Mouse (Mus musculus): ENCODE measurements around the gene Them5. TPM values are rescaled to one million over a fixed set of nuclear protein-coding genes. Genes with fewer than 3 reads are reported as not detected.

Them5 gene
- total RNA-seq, 2 experiments from 2014 or later: not detected

DNA sequence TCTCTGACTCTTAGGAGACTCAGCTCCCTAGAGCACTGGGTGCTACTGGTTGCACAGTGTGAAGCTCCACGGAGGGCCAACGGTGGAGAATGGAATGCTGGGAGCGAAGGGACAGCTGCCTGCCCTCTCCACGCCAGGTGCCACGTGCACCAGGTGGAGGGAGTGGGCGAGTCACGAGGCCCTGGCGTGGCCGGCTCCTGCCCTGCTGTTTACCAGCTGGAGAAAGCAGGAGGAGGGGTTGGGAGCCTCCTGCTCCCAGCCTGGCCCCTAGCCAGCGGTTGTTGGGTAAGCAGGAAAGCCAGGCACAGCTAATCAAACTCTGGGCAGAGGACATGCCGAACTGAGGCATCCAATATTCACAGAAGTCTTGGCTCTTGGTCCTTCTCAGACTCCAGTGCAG, 29.7 kb downstream of the Them5 start:
- DNase-seq (ENCODE audit: low spot score in 2 of 2): peak; percentile 20 to 35

DNA sequence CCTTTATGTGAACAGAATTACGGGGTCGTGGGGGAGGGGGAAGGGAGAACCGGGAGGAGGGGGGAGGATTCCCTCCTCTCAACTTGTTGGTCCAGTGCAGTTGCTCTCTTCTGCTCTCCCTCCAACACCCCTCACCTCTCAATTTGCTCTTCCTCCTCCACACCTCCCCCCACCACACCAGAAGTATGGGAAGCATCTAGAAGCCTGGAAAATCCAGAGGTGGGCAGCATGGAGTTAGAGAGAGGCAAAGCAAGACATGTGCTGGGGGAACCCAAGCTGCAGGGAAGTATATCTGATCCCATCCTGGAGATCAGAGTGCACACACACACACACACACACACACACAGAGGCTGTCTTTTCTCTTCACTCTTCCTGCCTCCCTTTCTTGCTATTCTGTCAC, 30.1 kb downstream of the Them5 start:
- DNase-seq (ENCODE audit: low spot score in 2 of 2): no peak

DNA sequence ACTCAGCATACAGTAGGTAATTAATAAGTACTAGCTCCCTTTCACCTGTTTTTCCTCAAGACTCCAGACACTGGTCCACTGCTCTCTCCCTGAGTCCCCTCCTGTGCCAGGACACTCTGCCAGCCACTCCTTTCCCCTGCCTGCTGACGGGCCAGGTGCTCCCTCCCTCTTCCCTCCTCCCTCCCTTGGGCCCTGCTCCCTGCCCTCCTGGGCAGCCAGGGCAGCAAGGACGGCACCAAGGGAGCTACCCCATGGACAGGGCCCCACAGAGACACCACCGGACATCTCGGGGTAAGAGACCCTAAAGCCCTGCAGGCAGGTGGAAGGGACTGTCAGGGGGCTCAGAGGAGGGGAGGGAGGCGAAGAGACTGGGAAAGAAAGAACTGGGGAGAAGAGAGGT, 30.7 kb downstream of the Them5 start, which contains the start of gene Rorc:
Gene Rorc (plus strand): TSS at position 154 of the 400 bp plus-strand sequence.
- DNase-seq (ENCODE audit: low spot score in 2 of 2): no peak

DNA sequence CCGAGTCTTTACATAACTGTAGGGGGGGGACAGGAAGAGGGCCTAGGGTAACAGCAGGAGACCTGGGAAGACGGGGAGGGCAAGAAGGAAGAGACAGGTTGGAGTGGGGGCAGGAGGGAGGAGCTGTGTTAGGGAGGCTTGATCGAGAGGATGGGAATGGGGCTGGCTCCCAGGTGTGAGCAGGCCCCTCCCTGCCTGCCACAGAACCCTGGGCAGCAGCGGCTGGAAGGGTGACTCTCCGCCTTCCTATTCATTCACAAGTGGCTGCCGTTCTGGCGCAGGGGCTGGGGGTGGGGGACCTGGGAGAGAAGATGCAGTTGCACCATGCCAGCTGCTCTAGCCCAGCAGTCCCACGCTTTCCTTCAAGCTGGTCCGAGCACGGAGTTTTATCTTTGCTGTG, 31.2 kb downstream of the Them5 start:
- DNase-seq (ENCODE audit: low spot score in 2 of 2): peak in 1 of 2 experiments; percentile 25

DNA sequence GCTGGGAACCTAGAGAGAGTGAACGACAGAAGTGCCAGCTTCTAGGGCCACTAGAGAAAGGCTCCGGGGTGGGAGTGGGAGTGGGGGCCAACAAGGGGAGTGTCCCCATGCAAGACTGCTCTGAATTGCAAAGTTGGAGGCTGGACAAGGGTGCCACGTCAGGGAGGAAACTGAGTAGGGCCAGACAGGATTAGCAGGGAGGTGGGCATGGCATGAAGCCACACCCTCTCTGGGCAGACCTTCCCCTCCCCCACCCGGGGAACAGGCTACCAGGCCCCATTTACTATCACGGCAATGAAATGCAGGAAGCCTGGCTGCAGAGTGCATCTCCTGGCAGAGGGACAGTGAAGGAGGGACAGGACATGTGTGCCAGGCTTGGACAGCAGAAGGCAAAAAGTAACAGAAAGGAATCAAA, 31.7 kb downstream of the Them5 start:
- no peak for DNase-seq (ENCODE audit: low spot score in 2 of 2)

DNA sequence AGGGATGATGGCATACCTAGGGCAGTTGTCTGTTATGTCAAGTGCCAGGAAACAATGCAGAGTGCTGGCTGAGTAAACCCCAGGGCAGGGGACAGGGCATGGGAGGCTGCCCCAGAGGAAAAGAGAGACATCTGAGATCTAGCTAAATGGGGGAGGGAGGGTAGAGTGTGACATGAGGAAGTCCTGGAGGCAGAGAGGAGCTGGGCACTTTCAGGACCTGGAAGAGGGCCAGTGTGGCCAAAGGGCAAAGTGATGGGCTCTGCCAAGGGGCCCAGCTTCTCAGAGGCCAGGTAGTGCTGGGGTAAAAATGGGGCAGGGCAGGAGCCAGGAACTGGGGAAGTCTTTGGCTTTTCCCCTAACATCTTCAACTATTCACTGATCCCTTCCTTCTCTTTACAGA, 32.7 kb downstream of the Them5 start:
- no peak for DNase-seq (ENCODE audit: low spot score in 2 of 2)

DNA sequence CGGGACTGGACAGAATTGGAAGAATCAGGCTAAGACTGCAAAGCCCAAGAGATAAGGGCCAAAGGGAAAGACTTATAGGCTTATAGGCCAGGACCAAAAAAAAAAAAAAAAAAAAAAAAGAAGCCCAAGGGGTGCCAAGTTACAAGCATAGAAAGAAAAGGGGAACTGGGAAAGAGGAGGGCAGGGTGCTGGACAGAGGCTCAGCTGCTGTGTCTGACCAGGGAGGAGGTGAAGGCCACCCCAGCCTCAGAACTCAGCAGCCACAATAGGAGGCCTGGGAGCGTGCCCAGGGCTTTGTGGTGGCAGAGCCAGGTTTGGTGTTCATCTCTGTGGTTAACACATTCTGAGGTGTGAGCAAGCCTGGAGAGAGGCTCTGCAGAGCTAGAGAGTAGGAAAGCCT, 33.2 kb downstream of the Them5 start:
- no peak for DNase-seq (ENCODE audit: low spot score in 2 of 2)

DNA sequence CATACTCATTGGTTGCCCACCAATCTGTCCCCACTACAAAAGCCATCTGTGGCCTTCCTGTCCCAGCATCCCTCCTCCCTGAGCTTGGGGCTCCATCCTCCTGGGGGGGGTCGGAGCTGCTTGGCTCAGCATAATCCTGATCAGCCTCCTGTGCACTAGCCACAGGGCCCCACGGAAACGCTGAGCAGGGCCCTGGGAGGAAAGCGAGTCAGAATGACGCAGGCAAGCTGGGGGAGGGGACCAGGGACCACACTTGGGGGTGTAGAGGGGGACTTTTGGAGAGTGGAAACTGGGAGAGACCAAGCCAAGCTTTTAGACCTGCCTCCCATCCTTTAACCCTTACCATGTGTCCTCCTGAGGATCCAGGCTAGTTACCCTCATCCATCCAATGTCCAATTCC, 34.0 kb downstream of the Them5 start:
- DNase-seq (ENCODE audit: low spot score in 2 of 2): no peak

DNA sequence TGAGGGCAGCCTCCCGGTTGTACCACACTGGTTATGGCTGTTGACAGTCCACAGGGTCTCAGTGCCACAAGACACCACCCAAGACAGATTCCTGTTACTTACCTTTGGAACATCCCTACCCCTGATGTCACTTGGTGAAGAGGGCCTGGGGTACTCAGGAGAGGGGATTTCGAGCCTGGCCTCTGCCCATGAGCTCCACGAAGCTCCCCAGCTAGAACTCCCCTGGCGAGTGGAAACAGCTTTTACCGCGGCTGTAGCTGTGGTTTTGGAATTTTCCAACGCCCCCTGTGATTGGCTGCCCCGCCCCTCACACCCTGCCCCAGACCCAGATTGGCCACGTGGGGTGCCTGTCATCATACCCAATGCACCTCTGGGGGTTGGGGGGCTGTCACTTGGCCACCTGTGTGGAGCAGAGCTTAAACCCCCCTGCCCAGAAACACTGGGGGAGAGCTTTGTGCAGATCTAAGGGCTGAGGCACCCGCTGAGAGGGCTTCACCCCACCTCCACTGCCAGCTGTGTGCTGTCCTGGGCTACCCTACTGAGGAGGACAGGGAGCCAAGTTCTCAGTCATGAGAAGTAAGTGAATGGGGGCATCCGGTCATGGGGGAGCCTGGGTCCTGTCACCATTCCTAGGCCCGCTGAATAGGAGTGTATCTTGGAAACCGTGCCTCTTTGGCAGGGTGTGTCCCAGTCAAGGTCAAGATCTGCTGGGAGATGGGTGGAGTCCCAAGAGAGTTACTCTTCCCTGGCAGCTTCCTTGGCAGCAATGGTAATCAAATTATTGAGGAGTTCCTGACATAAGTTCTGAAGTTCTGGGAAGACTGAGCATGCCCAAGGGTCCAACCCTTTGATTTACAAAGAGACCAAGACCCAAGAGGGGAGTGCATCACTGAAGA, 35.4 kb downstream of the Them5 start:
- no peak for DNase-seq (ENCODE audit: low spot score in 2 of 2)

DNA sequence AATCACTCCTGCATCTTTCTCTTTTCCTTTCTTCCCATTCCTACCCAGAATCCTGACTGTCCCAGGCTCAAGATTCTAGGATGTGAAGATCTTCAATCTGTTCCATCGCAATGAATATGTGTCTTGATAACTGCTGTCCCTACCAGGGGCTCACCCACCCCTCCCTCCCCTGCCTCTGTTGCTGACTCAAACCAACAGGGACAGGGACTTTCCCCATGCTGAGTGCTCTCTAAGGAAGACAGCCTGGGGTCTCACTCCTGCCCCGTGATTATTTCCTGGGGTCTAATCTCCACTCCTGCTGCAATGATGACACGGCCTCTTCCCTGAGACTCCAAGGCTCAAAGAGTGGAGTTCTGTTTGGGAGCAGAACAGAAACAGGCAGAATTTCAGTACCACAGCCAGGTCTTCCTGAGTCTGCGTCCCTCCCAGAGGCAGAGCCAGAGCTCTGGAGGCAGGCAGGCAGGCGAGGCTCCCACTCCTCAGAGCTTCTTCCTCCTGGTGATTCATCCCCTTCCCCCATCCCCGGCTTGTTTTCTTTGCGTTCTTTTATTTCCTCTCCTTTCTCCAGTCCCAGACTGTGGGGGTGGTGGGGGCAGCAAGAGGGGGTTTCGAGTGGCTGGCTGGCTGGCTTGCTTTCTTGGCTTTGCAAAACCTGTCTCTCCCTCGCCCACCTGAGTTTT, 38.1 kb downstream of the Them5 start:
- no peak for DNase-seq (ENCODE audit: low spot score in 2 of 2)

DNA sequence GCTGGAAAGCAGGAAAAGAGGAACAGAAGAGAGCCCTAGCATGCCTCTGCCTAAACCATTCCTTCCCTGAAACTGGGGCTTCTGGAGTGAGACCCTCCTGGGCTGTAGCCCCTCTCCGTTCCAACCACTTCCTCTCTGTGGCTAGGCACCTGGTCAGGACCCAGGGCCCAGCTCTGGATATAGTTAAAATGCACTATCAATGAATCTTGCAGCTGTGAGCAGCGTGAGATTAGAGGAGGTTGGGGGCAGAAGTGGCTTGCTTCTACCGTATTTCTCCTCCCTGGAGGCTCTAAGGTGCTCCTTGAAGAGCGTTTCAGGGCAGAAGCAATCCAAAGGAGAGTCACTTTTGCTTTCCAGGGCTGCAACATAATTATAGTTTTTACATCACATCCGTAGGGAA, 40.4 kb downstream of the Them5 start:
- DNase-seq (ENCODE audit: low spot score in 2 of 2): no peak

DNA sequence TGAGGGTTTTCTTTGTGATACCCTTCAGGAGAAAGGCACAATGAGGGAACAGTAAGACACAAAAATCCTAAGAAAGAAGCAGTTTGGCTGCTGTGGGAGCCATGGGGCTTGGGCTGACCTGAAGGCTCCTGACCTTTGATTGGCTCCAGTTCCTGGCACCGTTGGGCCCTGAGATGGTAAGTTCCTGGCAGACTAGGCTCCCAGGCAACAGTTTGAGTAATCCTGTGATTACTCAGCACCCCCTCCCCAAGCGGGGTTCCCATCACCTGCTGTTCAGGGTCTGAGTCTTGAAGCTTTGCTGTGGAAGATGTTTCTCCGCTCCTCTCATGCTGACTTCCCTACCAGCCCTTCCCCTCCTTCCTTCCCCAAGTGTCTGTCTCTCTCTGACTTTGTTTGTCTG, 41.6 kb downstream of the Them5 start:
- no peak for DNase-seq (ENCODE audit: low spot score in 2 of 2)

DNA sequence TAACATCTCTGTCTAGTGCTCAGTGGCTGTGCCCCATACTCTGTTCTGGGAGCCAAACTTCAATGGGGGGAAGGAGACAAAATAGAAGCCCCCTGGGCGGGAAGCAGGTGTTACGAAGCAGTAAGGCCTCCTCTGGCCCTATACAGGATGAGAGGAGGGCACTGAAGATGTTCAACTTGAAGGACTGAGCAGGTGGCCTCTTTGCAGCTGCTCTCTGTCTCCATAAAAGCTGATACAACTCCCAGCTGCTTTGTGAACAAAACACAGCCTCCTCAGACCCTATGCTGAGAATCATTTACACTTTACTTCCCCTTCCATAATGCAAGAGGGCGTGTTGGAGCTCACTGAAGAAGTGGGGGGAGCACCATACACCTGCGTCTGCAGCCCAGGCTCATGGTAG, 44.8 kb downstream of the Them5 start:
- no peak for DNase-seq (ENCODE audit: low spot score in 2 of 2)

DNA sequence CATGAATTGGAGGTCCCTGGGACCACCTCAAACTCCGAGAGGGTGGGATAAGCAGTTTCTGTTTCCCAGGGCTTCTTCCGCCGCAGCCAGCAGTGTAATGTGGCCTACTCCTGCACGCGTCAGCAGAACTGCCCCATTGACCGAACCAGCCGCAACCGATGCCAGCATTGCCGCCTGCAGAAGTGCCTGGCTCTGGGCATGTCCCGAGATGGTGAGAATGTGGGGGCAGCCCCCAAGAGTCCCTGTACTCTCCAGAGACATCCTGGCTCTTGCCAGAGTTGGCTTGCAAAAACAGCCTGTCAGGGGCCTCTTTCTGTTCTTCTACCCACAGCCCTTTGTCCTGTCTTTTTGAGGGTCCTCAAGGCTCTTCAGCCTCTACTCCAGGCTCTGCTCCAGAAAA, 45.5 kb downstream of the Them5 start:
- no peak for DNase-seq (ENCODE audit: low spot score in 2 of 2)

DNA sequence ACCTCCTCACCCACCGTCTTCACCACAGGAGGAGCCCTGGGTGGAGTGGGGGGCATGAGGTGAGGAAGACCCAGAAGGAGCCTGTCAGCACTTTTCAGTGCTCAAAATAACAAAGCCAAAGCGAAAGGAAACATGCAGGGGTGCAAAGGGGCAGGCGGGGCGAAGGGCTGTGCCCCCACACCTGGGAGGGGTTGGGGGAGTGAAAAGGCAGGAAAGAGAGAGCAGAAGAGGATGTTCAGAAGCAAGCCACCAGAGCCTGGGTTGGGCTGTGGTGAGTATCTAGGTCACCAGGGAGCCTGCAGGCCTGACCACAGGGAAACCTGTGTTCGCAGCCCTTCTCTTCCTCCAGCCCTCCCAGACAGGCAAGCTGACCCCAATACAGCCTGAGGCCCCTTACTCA, 46.1 kb downstream of the Them5 start:
- DNase-seq (ENCODE audit: low spot score in 2 of 2): no peak

DNA sequence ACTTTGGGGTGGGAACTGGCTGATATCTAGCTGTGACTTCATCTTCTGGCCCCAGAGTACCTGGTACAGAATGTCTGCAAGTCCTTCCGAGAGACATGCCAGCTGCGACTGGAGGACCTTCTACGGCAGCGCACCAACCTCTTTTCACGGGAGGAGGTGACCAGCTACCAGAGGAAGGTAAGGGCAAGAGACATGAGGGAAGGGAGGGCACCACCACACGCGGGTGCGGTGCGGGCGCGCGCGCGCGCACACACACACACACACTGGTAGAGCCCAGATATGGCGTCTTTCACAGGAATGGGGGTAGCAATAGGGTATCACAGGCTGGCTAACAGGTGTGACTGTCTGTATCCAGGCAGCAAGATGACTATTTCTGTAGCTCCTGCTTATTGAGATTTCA, 47.5 kb downstream of the Them5 start:
- DNase-seq (ENCODE audit: low spot score in 2 of 2): no peak

DNA sequence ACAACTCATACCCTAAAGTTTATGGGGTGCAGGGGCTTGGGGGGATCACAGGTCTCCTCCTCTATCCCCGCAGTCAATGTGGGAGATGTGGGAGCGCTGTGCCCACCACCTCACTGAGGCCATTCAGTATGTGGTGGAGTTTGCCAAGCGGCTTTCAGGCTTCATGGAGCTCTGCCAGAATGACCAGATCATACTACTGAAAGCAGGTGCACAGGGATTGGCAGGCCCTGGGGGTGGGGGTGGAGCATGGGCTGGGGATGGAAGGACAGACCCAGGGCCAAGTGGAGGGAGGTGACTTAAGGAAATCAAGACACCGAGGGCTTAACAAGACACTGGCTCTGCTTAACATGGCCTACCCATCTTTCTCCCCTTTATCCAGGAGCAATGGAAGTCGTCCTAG, 49.1 kb downstream of the Them5 start:
- no peak for DNase-seq (ENCODE audit: low spot score in 2 of 2)

DNA sequence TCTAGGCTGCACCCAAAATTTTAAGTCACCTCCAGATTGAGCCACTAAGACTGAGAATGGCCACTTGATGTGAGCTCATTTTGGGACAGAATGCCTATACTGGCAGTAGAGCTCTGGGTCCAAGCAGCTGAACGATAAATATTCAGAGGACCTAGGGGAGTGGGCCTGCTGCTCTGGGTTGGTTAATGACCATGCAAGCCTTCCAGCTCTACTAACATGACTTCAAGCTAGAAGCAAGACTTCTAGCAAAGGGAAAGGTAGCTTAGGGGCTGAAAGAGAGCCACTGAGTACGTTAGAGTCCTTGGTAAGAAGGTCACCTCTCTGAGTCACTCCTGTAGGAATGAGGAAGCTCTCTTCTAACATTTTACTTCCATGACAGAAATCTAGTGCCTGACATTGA, 50.2 kb downstream of the Them5 start:
- DNase-seq (ENCODE audit: low spot score in 2 of 2): no peak

DNA sequence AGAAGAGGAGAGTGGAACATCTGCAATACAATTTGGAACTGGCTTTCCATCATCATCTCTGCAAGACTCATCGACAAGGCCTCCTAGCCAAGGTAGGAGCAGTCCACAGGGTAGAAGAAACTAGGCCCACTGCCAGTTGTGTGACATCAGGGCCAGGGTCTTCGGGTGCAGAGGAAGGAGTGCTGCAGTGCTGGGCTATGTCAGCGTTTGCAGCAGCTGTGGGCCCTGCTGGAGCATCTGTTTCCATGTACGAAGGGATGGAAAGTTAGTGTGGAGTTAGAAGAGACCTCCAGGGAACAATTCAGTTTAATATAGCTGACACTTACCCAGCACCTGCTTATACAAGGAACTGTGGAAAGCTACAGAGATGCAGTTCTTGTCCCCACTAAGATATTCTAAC, 51.1 kb downstream of the Them5 start:
- DNase-seq (ENCODE audit: low spot score in 2 of 2): no peak

DNA sequence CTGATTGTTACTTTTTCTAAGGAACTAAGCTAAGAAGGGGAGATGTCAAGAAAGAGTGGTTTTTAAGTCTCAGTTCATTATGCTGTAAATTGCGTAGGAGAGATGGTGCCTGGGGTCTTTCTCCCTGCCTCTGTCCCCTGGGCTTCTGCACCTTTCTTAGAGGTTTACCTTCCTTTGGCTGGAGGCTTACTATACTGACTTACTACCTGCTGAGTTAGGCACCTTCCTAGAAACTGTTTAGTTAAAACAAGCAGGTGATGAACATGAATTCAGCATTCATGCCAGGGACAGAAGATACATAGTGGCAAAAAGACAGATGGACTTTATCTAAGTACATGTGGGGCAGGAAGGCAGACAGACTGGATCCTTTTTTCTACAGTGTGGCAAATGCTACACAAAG, 54.4 kb downstream of the Them5 start:
- no peak for DNase-seq (ENCODE audit: low spot score in 2 of 2)

DNA sequence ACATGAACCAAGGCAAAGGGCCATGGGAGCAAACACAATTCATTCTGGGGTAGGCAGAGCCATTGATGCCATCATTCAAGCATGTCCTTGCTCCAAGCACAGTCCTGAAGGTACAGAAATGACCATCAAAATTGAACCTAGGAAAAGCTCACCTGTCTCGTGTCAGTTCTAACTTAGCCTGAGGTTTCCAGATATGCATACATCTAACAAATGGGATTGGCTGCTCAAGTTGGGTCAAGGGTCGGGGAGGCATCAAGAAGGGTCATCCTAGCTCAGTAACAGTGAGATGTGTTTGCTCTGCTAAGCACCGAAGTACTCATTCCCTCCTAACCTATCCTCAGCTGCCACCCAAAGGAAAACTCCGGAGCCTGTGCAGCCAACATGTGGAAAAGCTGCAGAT, 55.0 kb downstream of the Them5 start:
- no peak for DNase-seq (ENCODE audit: low spot score in 2 of 2)

All from left cerebral cortex, adult 18-20 months (tissue).